Mouse (Mus musculus) neutrophil, adult 83 days (primary cell): Measurements from ENCODE around the gene Gm5475. TPM values are rescaled to one million over a fixed set of nuclear protein-coding genes. Genes with fewer than 3 reads are reported as not detected.

ENCODE experiments used
- total RNA-seq, 2 experiments: library from RNA; stranded (reverse); gene quantifications; one replicate each; pipeline ENCODE4 v1.2.4; 2023

Gm5475 gene
- total RNA-seq = not detected

DNA sequence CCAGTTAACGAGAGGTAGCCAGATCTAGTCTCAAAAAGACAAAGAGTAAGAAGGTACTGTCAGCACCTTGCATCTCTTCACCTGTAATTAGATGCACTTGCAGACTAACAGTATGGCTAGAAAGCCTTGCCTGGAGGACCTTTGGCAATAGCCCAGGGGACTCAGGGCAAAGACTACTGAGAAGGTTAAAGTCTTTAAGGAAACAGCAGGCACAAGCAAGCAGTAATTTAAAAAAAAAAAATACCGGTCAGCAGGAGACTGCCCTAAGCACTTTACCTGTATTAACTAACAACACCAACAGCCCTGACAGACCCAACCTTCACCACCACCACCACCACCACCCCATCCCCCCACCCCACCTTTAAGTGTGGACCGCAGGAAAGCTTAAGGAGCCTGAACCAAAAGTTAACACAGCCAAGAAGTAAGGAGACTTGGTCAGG, at the start of gene Gm5475:
Gene Gm5475 (plus strand): TSS at position 390 of the 440 bp plus-strand sequence.

GRCm38 (mm10) chr15:100424396-100425122, 2.6 kb downstream of the Gm5475 start, which contains the start of gene Slc11a2:
Gene Slc11a2 (minus strand): TSS chr15:100425072.

DNA sequence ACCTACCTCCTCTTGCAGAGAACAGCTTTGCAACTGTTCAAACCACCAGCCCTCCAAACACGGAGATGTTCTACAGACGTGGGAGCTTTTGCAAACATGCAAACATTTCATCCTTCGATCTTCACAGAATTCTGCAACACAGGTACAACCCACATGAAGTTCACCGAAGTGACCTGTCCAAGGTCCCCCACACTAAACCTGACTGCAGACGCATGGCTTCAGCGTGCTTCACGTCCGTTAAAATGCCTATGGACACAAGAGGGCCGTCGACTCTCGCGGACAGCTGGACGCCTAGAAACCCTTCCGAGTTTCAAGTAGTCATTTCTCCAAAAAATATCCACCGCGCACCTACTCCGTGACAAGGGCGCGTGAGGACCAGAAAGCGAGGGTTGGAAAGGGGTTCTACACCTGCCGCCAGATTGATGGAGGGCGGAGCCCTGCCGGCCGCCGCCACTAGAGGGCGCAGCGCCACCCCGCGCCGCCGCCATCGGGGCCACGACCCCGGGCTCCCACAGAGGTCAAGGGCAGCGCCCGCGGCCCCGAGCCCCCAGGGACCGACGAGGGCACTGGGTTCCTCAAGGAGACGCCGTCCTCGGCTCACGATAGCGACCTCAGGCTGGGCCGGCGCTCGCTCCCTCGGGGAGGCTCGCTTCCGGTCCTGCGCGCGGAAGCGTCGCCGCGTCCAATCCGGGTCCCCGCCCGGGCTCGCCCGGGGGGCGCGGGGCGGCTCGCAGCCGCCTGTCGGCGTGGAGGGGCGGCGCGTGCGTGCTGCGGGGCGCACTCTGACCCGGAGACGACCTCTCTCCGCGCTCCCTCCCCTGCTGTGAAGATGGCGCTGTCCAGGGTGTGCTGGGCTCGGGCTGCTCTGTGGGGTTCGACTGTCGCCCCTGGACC, 46.6 kb downstream of the Gm5475 start, which contains the start of gene Letmd1:
Gene Letmd1 (plus strand): TSS at position 729 of the 894 bp plus-strand sequence.

Other genes starting within 250 kb of the Gm5475 start
- gene Atf1, start 194.3 kb upstream of the Gm5475 start, total RNA-seq = 10 to 100 TPM; 86.7 to 97.7 TPM
- gene Tmprss12, start 141.3 kb upstream of the Gm5475 start, total RNA-seq = not detected
- 10 to 100 TPM; 28.7 to 36.9 TPM for gene Mettl7a1, start 118.0 kb upstream of the Gm5475 start, total RNA-seq
- under 1 TPM in 1 of 2 experiments, not detected in 1; 0.73 TPM for gene Mettl7a3, start 87.2 kb upstream of the Gm5475 start, total RNA-seq
- under 1 TPM in 1 of 2 experiments, not detected in 1; 0.72 TPM for gene Methig1, start 69.0 kb upstream of the Gm5475 start, total RNA-seq
- 1 to 10 TPM in 1 of 2 experiments, under 1 TPM in 1; 0.92 to 1.1 TPM for gene Mettl7a2, start 68.9 kb upstream of the Gm5475 start, total RNA-seq
- not detected for gene Higd1c, start 57.6 kb upstream of the Gm5475 start, total RNA-seq
- gene Slc11a2, start 2.9 kb downstream of the Gm5475 start, total RNA-seq = 10 to 100 TPM; 17.3 to 22.6 TPM
- 10 to 100 TPM; 10.4 to 10.6 TPM for gene Letmd1, start 46.9 kb downstream of the Gm5475 start, total RNA-seq
- 1 to 10 TPM; 1.1 to 1.3 TPM for gene Csrnp2, start 73.3 kb downstream of the Gm5475 start, total RNA-seq
- 1 to 10 TPM; 3.7 to 4.6 TPM for gene Tfcp2, start 129.9 kb downstream of the Gm5475 start, total RNA-seq
- gene Pou6f1, start 177.8 kb downstream of the Gm5475 start, total RNA-seq = 1 to 10 TPM; 1.3 to 1.6 TPM
- 100 to 1,000 TPM; 411 to 444 TPM for gene Dazap2, start 193.2 kb downstream of the Gm5475 start, total RNA-seq
- gene Smagp, start 214.8 kb downstream of the Gm5475 start, total RNA-seq = 1 to 10 TPM; 2.5 to 3.4 TPM
- 100 to 1,000 TPM; 235 to 265 TPM for gene Bin2, start 247.4 kb downstream of the Gm5475 start, total RNA-seq